Mouse (Mus musculus): ENCODE measurements around the gene Iqcb1.

The Iqcb1 gene

GRCm38 (mm10) chr16:36869442-36869841 is 41.3 kb downstream of the Iqcb1 start:
- in situ Hi-C loops (cut with MboI; ENCODE audit: unreplicated experiment in 2 of 2) = no loop called here

- in situ Hi-C loops (cut with MboI; ENCODE audit: unreplicated experiment in 2 of 2) = loop anchor here (5.0 to 25.0 kb wide), 5 partner anchors 42 to 813 kb away; partner anchors contain the start of genes Gtf2e1 (in 2 of the 2) and Rabl3 (in 2 of the 2)
These were observed 46.5 kb downstream of the Iqcb1 start, which contains the start of the genes Eaf2 and Golgb1 for GRCm38 (mm10) chr16:36874583-36875275. Gene Eaf2 (minus strand): TSS chr16:36875003. Gene Golgb1 (plus strand): TSS chr16:36875140.

- in situ Hi-C loops (cut with MboI; ENCODE audit: unreplicated experiment in 2 of 2) = loop anchor here (5.0 to 25.0 kb wide), 5 partner anchors 43 to 812 kb away; partner anchors contain the start of genes Gtf2e1 (in 2 of the 2) and Rabl3 (in 2 of the 2)
These were observed 47.2 kb downstream of the Iqcb1 start for GRCm38 (mm10) chr16:36875276-36875851.

- in situ Hi-C loops (cut with MboI; ENCODE audit: unreplicated experiment in 2 of 2) = loop anchor here (5.0 to 25.0 kb wide), 5 partner anchors 45 to 810 kb away; partner anchors contain the start of genes Gtf2e1 (in 2 of the 2) and Rabl3 (in 2 of the 2)
These were observed 49.1 kb downstream of the Iqcb1 start for GRCm38 (mm10) chr16:36877316-36877715.

GRCm38 (mm10) chr16:36882737-36883343 is 54.7 kb downstream of the Iqcb1 start:
- in situ Hi-C loops (cut with MboI; ENCODE audit: unreplicated experiment in 2 of 2) = loop anchor here (5.0 to 25.0 kb wide), 7 partner anchors 34 to 804 kb away; partner anchors contain the start of genes Gtf2e1 (in 2 of the 2) and Rabl3 (in 2 of the 2)

- in situ Hi-C loops (cut with MboI; ENCODE audit: unreplicated experiment in 2 of 2) = loop anchor here (5.0 to 25.0 kb wide), 8 partner anchors 32 to 802 kb away; partner anchors contain the start of genes Gtf2e1 (in 2 of the 2) and Rabl3 (in 2 of the 2)
These were observed 56.7 kb downstream of the Iqcb1 start for GRCm38 (mm10) chr16:36884881-36885280.

- in situ Hi-C loops (cut with MboI; ENCODE audit: unreplicated experiment in 2 of 2) = loop anchor here (5.0 to 25.0 kb wide), 4 partner anchors 121 to 801 kb away; partner anchors contain the start of genes Gtf2e1 (in 2 of the 2) and Rabl3 (in 2 of the 2)
These were observed 57.7 kb downstream of the Iqcb1 start for GRCm38 (mm10) chr16:36885912-36886311.

- in situ Hi-C loops (cut with MboI; ENCODE audit: unreplicated experiment in 2 of 2) = loop anchor here (5.0 to 25.0 kb wide), 4 partner anchors 120 to 800 kb away; partner anchors contain the start of genes Gtf2e1 (in 2 of the 2) and Rabl3 (in 2 of the 2)
These were observed 59.4 kb downstream of the Iqcb1 start for GRCm38 (mm10) chr16:36887546-36887945.

GRCm38 (mm10) chr16:36890559-36890958 is 62.4 kb downstream of the Iqcb1 start:
- in situ Hi-C loops (cut with MboI; ENCODE audit: unreplicated experiment in 2 of 2) = loop anchor here (25.0 kb wide), 2 partner anchors 647 to 797 kb away; partner anchors contain the start of genes Gtf2e1 (in 2 of the 2) and Rabl3 (in 2 of the 2)

- in situ Hi-C loops (cut with MboI; ENCODE audit: unreplicated experiment in 2 of 2) = loop anchor here (25.0 kb wide), 2 partner anchors 646 to 796 kb away; partner anchors contain the start of genes Gtf2e1 (in 2 of the 2) and Rabl3 (in 2 of the 2)
These were observed 63.2 kb downstream of the Iqcb1 start for GRCm38 (mm10) chr16:36891415-36891814.

GRCm38 (mm10) chr16:36893317-36893716 is 65.1 kb downstream of the Iqcb1 start:
- in situ Hi-C loops (cut with MboI; ENCODE audit: unreplicated experiment in 2 of 2) = loop anchor here (25.0 kb wide), 2 partner anchors 644 to 794 kb away; partner anchors contain the start of genes Gtf2e1 (in 2 of the 2) and Rabl3 (in 2 of the 2)

GRCm38 (mm10) chr16:36896712-36897111 is 68.5 kb downstream of the Iqcb1 start:
- in situ Hi-C loops (cut with MboI; ENCODE audit: unreplicated experiment in 2 of 2) = loop anchor here (25.0 kb wide), 2 partner anchors 641 to 791 kb away; partner anchors contain the start of genes Gtf2e1 (in 2 of the 2) and Rabl3 (in 2 of the 2)

- in situ Hi-C loops (cut with MboI; ENCODE audit: unreplicated experiment in 2 of 2) = no loop called here
These were observed 75.0 kb downstream of the Iqcb1 start for GRCm38 (mm10) chr16:36903156-36903555.

GRCm38 (mm10) chr16:36911909-36912308 is 83.7 kb downstream of the Iqcb1 start:
- in situ Hi-C loops (cut with MboI; ENCODE audit: unreplicated experiment in 2 of 2) = no loop called here

- in situ Hi-C loops (cut with MboI; ENCODE audit: unreplicated experiment in 2 of 2) = no loop called here
These were observed 84.1 kb downstream of the Iqcb1 start for GRCm38 (mm10) chr16:36912311-36912710.

- in situ Hi-C loops (cut with MboI; ENCODE audit: unreplicated experiment in 2 of 2) = no loop called here
These were observed 86.0 kb downstream of the Iqcb1 start for GRCm38 (mm10) chr16:36914195-36914594.

- in situ Hi-C loops (cut with MboI; ENCODE audit: unreplicated experiment in 2 of 2) = loop anchor here in 1 of 2 experiments (5.0 kb wide), 1 partner anchor 36 kb away; no protein-coding TSS in a partner anchor
These were observed 90.3 kb downstream of the Iqcb1 start for GRCm38 (mm10) chr16:36918505-36918904.

- in situ Hi-C loops (cut with MboI; ENCODE audit: unreplicated experiment in 2 of 2) = no loop called here
These were observed 92.2 kb downstream of the Iqcb1 start for GRCm38 (mm10) chr16:36920410-36920809.

GRCm38 (mm10) chr16:36921067-36921613 is 93.0 kb downstream of the Iqcb1 start:
- in situ Hi-C loops (cut with MboI; ENCODE audit: unreplicated experiment in 2 of 2) = no loop called here

- in situ Hi-C loops (cut with MboI; ENCODE audit: unreplicated experiment in 2 of 2) = no loop called here
These were observed 93.8 kb downstream of the Iqcb1 start for GRCm38 (mm10) chr16:36921980-36922379.

Measured in v-Abl transformed pro-B cells (cell line).